Mouse (Mus musculus): ENCODE measurements at regions not wholly inside any gene's neighbourhood (a gene's known extent, or its start where the extent isn't known, plus 50 kb on each side); places are given as distances from the start of the nearest gene placed in this dataset.

GRCm38 (mm10) chr5:28876199-28876598, 319.6 kb upstream of the Rnf32 start:
- Histone ChIP-seq H3K27me3 (replicated peaks; ENCODE audit: control insufficient read depth, insufficient read depth, low read length) (no peaks in the 10 kb centered on the region), H3K4me2 (ENCODE audit: low read depth, low read length) (no peak overlapping the region), H3K27ac (ENCODE audit: low read length) (no peak overlapping the region), H3K4me1 (ENCODE audit: control insufficient read depth, insufficient read depth, low read length) (no peaks in the 10 kb centered on the region), H3K36me3 (ENCODE audit: control insufficient read depth, insufficient read depth, low read length) (no peaks in the 10 kb centered on the region), H3K9ac (ENCODE audit: low read depth, low read length) (no peak overlapping the region), H3K4me3 (ENCODE audit: low read length) (no peak overlapping the region), H3K9me3 (ENCODE audit: control insufficient read depth, low read length) (no peaks in the 10 kb centered on the region)
- 73% methylated on average over 8 of the region's 8 CpGs for WGBS
- no peak for ATAC-seq

GRCm38 (mm10) chr5:28873600-28874265, 322.1 kb upstream of the Rnf32 start:
- WGBS: 82% methylated on average over 3 of the region's 3 CpGs
- Histone ChIP-seq H3K4me3 (ENCODE audit: low read length) (no peak overlapping the region), H3K27me3 (replicated peaks; ENCODE audit: control insufficient read depth, insufficient read depth, low read length) (no peaks in the 10 kb centered on the region), H3K4me2 (ENCODE audit: low read depth, low read length) (no peak overlapping the region), H3K9ac (ENCODE audit: low read depth, low read length) (no peak overlapping the region), H3K36me3 (ENCODE audit: control insufficient read depth, insufficient read depth, low read length) (no peaks in the 10 kb centered on the region), H3K9me3 (ENCODE audit: control insufficient read depth, low read length) (no peaks in the 10 kb centered on the region), H3K4me1 (ENCODE audit: control insufficient read depth, insufficient read depth, low read length) (no peaks in the 10 kb centered on the region), H3K27ac (ENCODE audit: low read length) (no peak overlapping the region)
- ATAC-seq: no peak

GRCm38 (mm10) chr5:28859604-28860371, 336.0 kb upstream of the Rnf32 start:
- H3K9me3 ChIP-seq (ENCODE audit: control insufficient read depth, low read length): no peaks in the 10 kb centered on the region
- ATAC-seq: no peak
- H3K9ac ChIP-seq (ENCODE audit: low read depth, low read length): no peak overlapping the region
- WGBS: 74% methylated on average over 9 of the region's 9 CpGs
- no peaks in the 10 kb centered on the region for H3K4me1 ChIP-seq (ENCODE audit: control insufficient read depth, insufficient read depth, low read length)
- H3K36me3 ChIP-seq (ENCODE audit: control insufficient read depth, insufficient read depth, low read length): no peaks in the 10 kb centered on the region
- H3K4me3 ChIP-seq (ENCODE audit: low read length): no peak overlapping the region
- H3K27ac ChIP-seq (ENCODE audit: low read length): no peak overlapping the region
- no peaks in the 10 kb centered on the region for H3K27me3 ChIP-seq (replicated peaks; ENCODE audit: control insufficient read depth, insufficient read depth, low read length)
- no peak overlapping the region for H3K4me2 ChIP-seq (ENCODE audit: low read depth, low read length)

- 71% methylated on average over 12 of the region's 12 CpGs for WGBS
- H3K4me1 ChIP-seq (ENCODE audit: control insufficient read depth, insufficient read depth, low read length): no peaks in the 10 kb centered on the region
- ATAC-seq: no peak
- H3K4me3 ChIP-seq (ENCODE audit: low read length): no peak overlapping the region
- no peaks in the 10 kb centered on the region for H3K9me3 ChIP-seq (ENCODE audit: control insufficient read depth, low read length)
- no peaks in the 10 kb centered on the region for H3K36me3 ChIP-seq (ENCODE audit: control insufficient read depth, insufficient read depth, low read length)
- H3K9ac ChIP-seq (ENCODE audit: low read depth, low read length): no peak overlapping the region
- H3K27ac ChIP-seq (ENCODE audit: low read length): no peak overlapping the region
- H3K4me2 ChIP-seq (ENCODE audit: low read depth, low read length): no peak overlapping the region
- no peaks in the 10 kb centered on the region for H3K27me3 ChIP-seq (replicated peaks; ENCODE audit: control insufficient read depth, insufficient read depth, low read length)
These were observed 357.5 kb upstream of the Rnf32 start for GRCm38 (mm10) chr5:28838141-28838925.

- no peak overlapping the region for H3K27ac ChIP-seq (ENCODE audit: low read length)
- no peak overlapping the region for H3K4me2 ChIP-seq (ENCODE audit: low read depth, low read length)
- no peaks in the 10 kb centered on the region for H3K9me3 ChIP-seq (ENCODE audit: control insufficient read depth, low read length)
- H3K4me1 ChIP-seq (ENCODE audit: control insufficient read depth, insufficient read depth, low read length): no peaks in the 10 kb centered on the region
- H3K36me3 ChIP-seq (ENCODE audit: control insufficient read depth, insufficient read depth, low read length): no peaks in the 10 kb centered on the region
- no peaks in the 10 kb centered on the region for H3K27me3 ChIP-seq (replicated peaks; ENCODE audit: control insufficient read depth, insufficient read depth, low read length)
- 83% methylated on average over 5 of the region's 5 CpGs for WGBS
- no peak for ATAC-seq
- H3K9ac ChIP-seq (ENCODE audit: low read depth, low read length): no peak overlapping the region
- H3K4me3 ChIP-seq (ENCODE audit: low read length): no peak overlapping the region
These were observed 352.0 kb upstream of the Shh start for GRCm38 (mm10) chr5:28819091-28819490.

- WGBS: 55% methylated on average over 5 of the region's 5 CpGs
These were observed 340.9 kb upstream of the Shh start for GRCm38 (mm10) chr5:28807950-28808349.

GRCm38 (mm10) chr5:28799464-28799863, 332.4 kb upstream of the Shh start:
- Histone ChIP-seq H3K9ac (ENCODE audit: low read depth, low read length) (no peak overlapping the region), H3K4me1 (ENCODE audit: control insufficient read depth, insufficient read depth, low read length) (no peaks in the 10 kb centered on the region), H3K4me3 (ENCODE audit: low read length) (no peak overlapping the region), H3K27ac (ENCODE audit: low read length) (no peak overlapping the region), H3K9me3 (ENCODE audit: control insufficient read depth, low read length) (no peaks in the 10 kb centered on the region), H3K36me3 (ENCODE audit: control insufficient read depth, insufficient read depth, low read length) (no peaks in the 10 kb centered on the region), H3K27me3 (replicated peaks; ENCODE audit: control insufficient read depth, insufficient read depth, low read length) (no peaks in the 10 kb centered on the region), H3K4me2 (ENCODE audit: low read depth, low read length) (no peak overlapping the region)
- 75% methylated on average over 2 of the region's 2 CpGs for WGBS
- no peak for ATAC-seq

More at GRCm38 (mm10) chr5:28807950-28808349, 340.9 kb upstream of the Shh start:
- H3K4me3 ChIP-seq (ENCODE audit: low read length): no peak overlapping the region
- no peak overlapping the region for H3K27ac ChIP-seq (ENCODE audit: low read length)
- H3K4me1 ChIP-seq (ENCODE audit: control insufficient read depth, insufficient read depth, low read length): no peaks in the 10 kb centered on the region
- H3K9ac ChIP-seq (ENCODE audit: low read depth, low read length): no peak overlapping the region
- no peak for ATAC-seq
- no peaks in the 10 kb centered on the region for H3K9me3 ChIP-seq (ENCODE audit: control insufficient read depth, low read length)
- no peaks in the 10 kb centered on the region for H3K27me3 ChIP-seq (replicated peaks; ENCODE audit: control insufficient read depth, insufficient read depth, low read length)
- H3K4me2 ChIP-seq (ENCODE audit: low read depth, low read length): no peak overlapping the region
- H3K36me3 ChIP-seq (ENCODE audit: control insufficient read depth, insufficient read depth, low read length): no peaks in the 10 kb centered on the region

GRCm38 (mm10) chr5:28798361-28798760, 331.3 kb upstream of the Shh start:
- Histone ChIP-seq H3K27me3 (replicated peaks; ENCODE audit: control insufficient read depth, insufficient read depth, low read length) (no peaks in the 10 kb centered on the region), H3K4me2 (ENCODE audit: low read depth, low read length) (no peak overlapping the region), H3K9ac (ENCODE audit: low read depth, low read length) (no peak overlapping the region), H3K27ac (ENCODE audit: low read length) (no peak overlapping the region), H3K9me3 (ENCODE audit: control insufficient read depth, low read length) (no peaks in the 10 kb centered on the region), H3K4me1 (ENCODE audit: control insufficient read depth, insufficient read depth, low read length) (no peaks in the 10 kb centered on the region), H3K4me3 (ENCODE audit: low read length) (no peak overlapping the region), H3K36me3 (ENCODE audit: control insufficient read depth, insufficient read depth, low read length) (no peaks in the 10 kb centered on the region)
- WGBS: 72% methylated on average over 1 of the region's 1 CpGs
- ATAC-seq: no peak

GRCm38 (mm10) chr5:28795130-28795758, 328.2 kb upstream of the Shh start:
- no peak overlapping the region for H3K4me2 ChIP-seq (ENCODE audit: low read depth, low read length)
- H3K4me1 ChIP-seq (ENCODE audit: control insufficient read depth, insufficient read depth, low read length): no peaks in the 10 kb centered on the region
- H3K27ac ChIP-seq (ENCODE audit: low read length): no peak overlapping the region
- H3K9ac ChIP-seq (ENCODE audit: low read depth, low read length): no peak overlapping the region
- H3K36me3 ChIP-seq (ENCODE audit: control insufficient read depth, insufficient read depth, low read length): no peaks in the 10 kb centered on the region
- no peaks in the 10 kb centered on the region for H3K27me3 ChIP-seq (replicated peaks; ENCODE audit: control insufficient read depth, insufficient read depth, low read length)
- H3K9me3 ChIP-seq (ENCODE audit: control insufficient read depth, low read length): no peaks in the 10 kb centered on the region
- H3K4me3 ChIP-seq (ENCODE audit: low read length): no peak overlapping the region
- 91% methylated on average over 6 of the region's 6 CpGs for WGBS
- no peak for ATAC-seq
